Mouse (Mus musculus): Measurements from ENCODE around the gene Itpkb. TPM values are rescaled to one million over a fixed set of nuclear protein-coding genes. Genes with fewer than 3 reads are reported as not detected.

Gene Itpkb
- total and polyA plus RNA-seq, 3 experiments: 14.6 to 17.8 (median 16.9) TPM

DNA sequence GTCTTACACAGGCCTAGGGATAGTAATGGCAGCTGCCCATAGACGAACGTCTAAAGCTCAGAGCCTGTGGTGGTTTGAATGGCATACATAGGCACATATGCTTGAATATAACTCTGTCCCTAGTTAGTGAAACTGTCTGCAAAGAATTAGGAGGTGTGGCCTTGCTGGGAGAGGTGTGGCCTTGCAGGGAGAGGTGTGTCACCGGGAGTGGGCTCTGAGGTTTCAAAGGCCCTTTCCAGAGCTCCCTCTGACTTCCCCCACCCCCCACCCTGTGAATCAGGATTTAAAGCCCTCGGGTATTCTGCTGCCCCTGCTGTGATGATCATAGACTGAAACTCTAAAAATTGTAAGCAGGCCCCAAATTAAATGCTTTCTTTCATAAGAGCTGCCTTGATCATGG, 29.3 kb upstream of the Itpkb start:
- Histone ChIP-seq H3K27me3 (ENCODE audit: insufficient read depth, low read length) (no peaks in the 10 kb centered on the region), H3K4me3 (ENCODE audit: low read depth, low read length) (no peak overlapping the region), H3K36me3 (replicated peaks) (no peaks in the 10 kb centered on the region), H3K9me3 (replicated peaks) (no peaks in the 10 kb centered on the region), H3K4me1 (ENCODE audit: insufficient read depth, low read depth, low read length) (peaks cover 22% of the 10 kb centered on the region)
- DNase-seq (ENCODE audit: low spot score): no peak
- no peak for ATAC-seq (ENCODE audit: extremely low read depth, insufficient number of reproducible peaks, low FRiP score, poor library complexity, severe bottlenecking)
- TF ChIP-seq TAL1 (conservative IDR thresholded peaks at IDR 0.05; ENCODE audit: low read depth, low read length): no peak
- TF ChIP-seq POLR2AphosphoS5 (IDR thresholded peaks at IDR 0.05; ENCODE audit: insufficient replicate concordance, low read depth, low read length): no peak
- no peak for TF ChIP-seq CTCF (IDR thresholded peaks at IDR 0.05; ENCODE audit: low read depth, low read length)
- TF ChIP-seq GATA1 (IDR thresholded peaks at IDR 0.05; ENCODE audit: borderline replicate concordance, low read length): no peak
- no peak for TF ChIP-seq GATA2 (IDR thresholded peaks at IDR 0.05; ENCODE audit: borderline replicate concordance, low read depth, low read length)

DNA sequence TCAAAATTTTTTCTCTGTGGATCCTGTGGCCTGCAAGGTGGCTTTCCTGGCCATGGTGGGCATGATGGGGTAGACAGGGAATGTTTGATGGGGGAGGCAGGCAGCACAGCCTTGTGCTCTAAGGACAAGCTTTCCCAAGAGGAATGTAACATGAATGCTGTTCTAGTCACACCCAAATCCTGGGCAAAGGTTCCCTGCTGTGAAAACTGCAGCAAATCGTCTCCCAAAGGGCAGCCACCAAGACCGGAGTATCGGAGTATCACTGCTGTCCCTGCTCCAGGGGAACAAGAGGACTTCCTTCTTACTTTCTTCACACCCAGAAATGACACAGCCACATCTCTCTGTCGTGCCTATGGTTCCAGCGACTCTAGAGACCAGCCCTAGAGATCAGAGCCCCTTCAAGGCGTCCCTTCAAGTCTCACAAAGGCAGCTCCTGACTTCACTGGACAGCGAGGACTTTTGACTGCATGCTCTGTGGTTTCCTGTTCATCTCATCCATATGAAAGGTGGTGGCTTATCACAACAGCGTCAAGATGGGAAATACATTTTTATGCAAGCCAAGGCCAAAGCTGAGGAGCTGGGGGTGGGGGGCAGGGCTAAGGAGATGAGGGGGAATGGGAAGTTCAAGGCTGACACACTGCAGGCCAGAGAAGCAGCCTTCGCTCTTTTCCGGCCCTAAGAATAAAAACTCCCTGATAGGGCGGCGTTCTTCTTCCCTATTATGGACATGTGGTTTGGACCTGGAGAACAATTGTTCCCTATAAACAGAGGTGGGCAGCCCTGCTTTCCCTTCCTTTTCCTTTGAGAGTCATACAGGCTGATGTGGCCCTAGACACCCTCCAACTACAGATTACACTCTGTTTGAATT, 27.8 kb upstream of the Itpkb start:
- Histone ChIP-seq H3K9me3 (replicated peaks) (no peaks in the 10 kb centered on the region), H3K27me3 (ENCODE audit: insufficient read depth, low read length) (no peaks in the 10 kb centered on the region), H3K36me3 (replicated peaks) (no peaks in the 10 kb centered on the region), H3K4me3 (ENCODE audit: low read depth, low read length) (no peak overlapping the region), H3K4me1 (ENCODE audit: insufficient read depth, low read depth, low read length) (peaks cover 37% of the 10 kb centered on the region)
- ATAC-seq (ENCODE audit: extremely low read depth, insufficient number of reproducible peaks, low FRiP score, poor library complexity, severe bottlenecking): no peak
- TF ChIP-seq TAL1 (conservative IDR thresholded peaks at IDR 0.05; ENCODE audit: low read depth, low read length) (no peak), GATA1 (IDR thresholded peaks at IDR 0.05; ENCODE audit: borderline replicate concordance, low read length) (no peak), POLR2AphosphoS5 (IDR thresholded peaks at IDR 0.05; ENCODE audit: insufficient replicate concordance, low read depth, low read length) (no peak), GATA2 (IDR thresholded peaks at IDR 0.05; ENCODE audit: borderline replicate concordance, low read depth, low read length) (no peak), CTCF (IDR thresholded peaks at IDR 0.05; ENCODE audit: low read depth, low read length) (no peak)
- no peak for DNase-seq (ENCODE audit: low spot score)

DNA sequence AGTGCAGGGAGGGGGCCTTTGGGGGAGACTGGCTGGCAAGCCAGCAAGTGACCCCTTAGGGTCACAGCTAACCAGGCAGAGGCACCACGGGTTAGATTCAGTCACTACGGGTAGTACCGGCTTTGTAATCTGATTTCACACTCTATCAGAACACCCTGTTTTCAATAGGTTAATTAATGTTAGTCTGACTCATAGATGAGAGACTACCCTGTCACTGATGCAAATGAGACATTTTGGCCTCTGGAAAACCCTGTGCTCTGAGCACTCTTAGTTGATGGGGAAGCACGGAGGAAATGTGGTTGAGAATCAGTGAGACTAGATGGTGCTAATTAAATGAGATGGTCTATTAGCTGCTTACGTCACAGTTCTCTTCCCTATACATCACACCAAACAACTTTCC, 26.7 kb upstream of the Itpkb start:
- ATAC-seq (ENCODE audit: extremely low read depth, insufficient number of reproducible peaks, low FRiP score, poor library complexity, severe bottlenecking): no peak
- Histone ChIP-seq H3K27me3 (ENCODE audit: insufficient read depth, low read length) (no peaks in the 10 kb centered on the region), H3K4me3 (ENCODE audit: low read depth, low read length) (no peak overlapping the region), H3K9me3 (replicated peaks) (no peaks in the 10 kb centered on the region), H3K4me1 (ENCODE audit: insufficient read depth, low read depth, low read length) (peaks cover 47% of the 10 kb centered on the region), H3K36me3 (replicated peaks) (no peaks in the 10 kb centered on the region)
- TF ChIP-seq GATA2 (IDR thresholded peaks at IDR 0.05; ENCODE audit: borderline replicate concordance, low read depth, low read length) (no peak), TAL1 (conservative IDR thresholded peaks at IDR 0.05; ENCODE audit: low read depth, low read length) (no peak), GATA1 (IDR thresholded peaks at IDR 0.05; ENCODE audit: borderline replicate concordance, low read length) (no peak), CTCF (IDR thresholded peaks at IDR 0.05; ENCODE audit: low read depth, low read length) (no peak), POLR2AphosphoS5 (IDR thresholded peaks at IDR 0.05; ENCODE audit: insufficient replicate concordance, low read depth, low read length) (no peak)
- DNase-seq (ENCODE audit: low spot score): no peak

DNA sequence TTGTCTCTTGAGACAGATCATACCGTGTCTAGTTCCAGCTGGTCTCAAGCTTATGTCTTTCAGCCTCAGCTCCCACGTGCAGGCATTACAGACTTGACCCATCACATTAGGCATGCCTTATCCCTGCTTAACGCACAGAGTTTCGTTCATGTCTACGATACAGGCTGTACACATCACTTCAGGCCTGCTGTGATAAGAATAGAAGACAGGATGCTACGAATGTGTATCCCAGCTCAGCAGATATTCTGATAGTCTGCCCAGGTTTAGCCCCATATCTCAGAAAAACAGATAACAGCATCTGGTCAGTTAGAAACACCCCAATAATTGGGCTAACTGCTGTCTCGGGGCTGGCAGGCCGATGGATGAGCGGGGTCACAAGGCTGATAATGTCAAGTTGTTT, 23.4 kb upstream of the Itpkb start:
- ATAC-seq (ENCODE audit: extremely low read depth, insufficient number of reproducible peaks, low FRiP score, poor library complexity, severe bottlenecking): peak; percentile 92
- H3K36me3 ChIP-seq (replicated peaks): no peaks in the 10 kb centered on the region
- peaks cover 57% of the 10 kb centered on the region for H3K4me1 ChIP-seq (ENCODE audit: insufficient read depth, low read depth, low read length)
- no peak for TF ChIP-seq GATA2 (IDR thresholded peaks at IDR 0.05; ENCODE audit: borderline replicate concordance, low read depth, low read length)
- TF ChIP-seq POLR2AphosphoS5 (IDR thresholded peaks at IDR 0.05; ENCODE audit: insufficient replicate concordance, low read depth, low read length): no peak
- TF ChIP-seq TAL1 (conservative IDR thresholded peaks at IDR 0.05; ENCODE audit: low read depth, low read length): peak; percentile 72
- DNase-seq (ENCODE audit: low spot score): peak; percentile 28
- no peaks in the 10 kb centered on the region for H3K27me3 ChIP-seq (ENCODE audit: insufficient read depth, low read length)
- H3K4me3 ChIP-seq (ENCODE audit: low read depth, low read length): no peak overlapping the region
- H3K9me3 ChIP-seq (replicated peaks): no peaks in the 10 kb centered on the region

DNA sequence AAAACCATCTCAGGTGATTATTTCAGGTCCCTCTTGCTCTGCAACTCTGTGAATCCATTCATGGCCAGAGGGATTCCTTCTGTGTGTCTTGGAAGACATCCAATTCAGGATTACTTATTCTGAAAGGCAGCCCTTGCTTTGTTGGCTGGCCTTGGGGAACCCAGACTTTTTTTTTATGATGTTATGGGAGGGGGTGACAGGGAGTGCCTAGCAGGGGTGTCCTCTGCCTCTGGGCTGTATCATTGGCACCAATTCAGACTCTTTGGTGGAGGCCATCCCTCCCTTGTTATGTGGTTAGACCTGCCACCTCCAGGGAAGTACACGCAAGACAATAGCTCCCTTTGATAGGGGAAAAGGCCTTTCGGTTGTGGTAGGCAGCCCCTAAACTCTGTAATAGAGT, 22.6 kb upstream of the Itpkb start:
- H3K9me3 ChIP-seq (replicated peaks): no peaks in the 10 kb centered on the region
- no peak for ATAC-seq (ENCODE audit: extremely low read depth, insufficient number of reproducible peaks, low FRiP score, poor library complexity, severe bottlenecking)
- no peak overlapping the region for H3K4me3 ChIP-seq (ENCODE audit: low read depth, low read length)
- peaks cover 52% of the 10 kb centered on the region for H3K4me1 ChIP-seq (ENCODE audit: insufficient read depth, low read depth, low read length)
- DNase-seq (ENCODE audit: low spot score): no peak
- TF ChIP-seq CTCF (IDR thresholded peaks at IDR 0.05; ENCODE audit: low read depth, low read length) (no peak), GATA2 (IDR thresholded peaks at IDR 0.05; ENCODE audit: borderline replicate concordance, low read depth, low read length) (no peak), POLR2AphosphoS5 (IDR thresholded peaks at IDR 0.05; ENCODE audit: insufficient replicate concordance, low read depth, low read length) (no peak), TAL1 (conservative IDR thresholded peaks at IDR 0.05; ENCODE audit: low read depth, low read length) (no peak), GATA1 (IDR thresholded peaks at IDR 0.05; ENCODE audit: borderline replicate concordance, low read length) (no peak)
- no peaks in the 10 kb centered on the region for H3K27me3 ChIP-seq (ENCODE audit: insufficient read depth, low read length)
- H3K36me3 ChIP-seq (replicated peaks): no peaks in the 10 kb centered on the region

DNA sequence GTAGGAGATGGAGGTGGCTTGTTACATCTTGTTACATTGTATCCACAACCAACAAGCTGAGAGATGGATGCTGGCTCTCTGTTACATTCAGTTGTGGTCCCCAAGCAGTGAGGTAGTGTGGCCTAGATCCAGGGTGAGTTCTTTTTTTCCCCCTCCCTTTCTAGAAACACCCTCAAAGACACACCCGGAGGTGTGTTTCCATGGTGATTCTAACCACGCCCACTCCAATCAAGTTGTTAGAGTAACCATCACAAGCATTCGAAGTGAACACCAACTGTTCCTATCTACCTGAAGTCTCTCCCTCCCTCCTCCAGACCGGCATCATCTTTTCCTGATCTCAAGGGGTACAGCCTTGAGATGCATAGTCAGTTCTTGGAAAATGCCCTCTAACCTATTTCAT, 21.4 kb upstream of the Itpkb start:
- DNase-seq (ENCODE audit: low spot score) (no peak), ATAC-seq (ENCODE audit: extremely low read depth, insufficient number of reproducible peaks, low FRiP score, poor library complexity, severe bottlenecking) (no peak)
- peaks cover 57% of the 10 kb centered on the region for H3K4me1 ChIP-seq (ENCODE audit: insufficient read depth, low read depth, low read length)
- TF ChIP-seq TAL1 (conservative IDR thresholded peaks at IDR 0.05; ENCODE audit: low read depth, low read length) (no peak), GATA2 (IDR thresholded peaks at IDR 0.05; ENCODE audit: borderline replicate concordance, low read depth, low read length) (no peak), POLR2AphosphoS5 (IDR thresholded peaks at IDR 0.05; ENCODE audit: insufficient replicate concordance, low read depth, low read length) (no peak), GATA1 (IDR thresholded peaks at IDR 0.05; ENCODE audit: borderline replicate concordance, low read length) (no peak), CTCF (IDR thresholded peaks at IDR 0.05; ENCODE audit: low read depth, low read length) (no peak)
- H3K4me3 ChIP-seq (ENCODE audit: low read depth, low read length): no peak overlapping the region
- H3K27me3 ChIP-seq (ENCODE audit: insufficient read depth, low read length): no peaks in the 10 kb centered on the region
- H3K36me3 ChIP-seq (replicated peaks): no peaks in the 10 kb centered on the region
- H3K9me3 ChIP-seq (replicated peaks): no peaks in the 10 kb centered on the region

Data from G1E (cell line).